Mouse (Mus musculus) small intestine, adult 2 months (tissue): Measurements from ENCODE around the gene Angptl4.

Experiments
- CTCF ChIP-seq: fragments of 200-500 bp; IDR thresholded peaks from 2 replicates; pipeline ENCODE4 v1.5.1; 2012; ENCODE audit warnings: low read depth, mild to moderate bottlenecking, control low read depth, inconsistent platforms, low read length, moderate library complexity, mixed read lengths; ENCODE audit not compliant: insufficient replicate concordance, insufficient read length; ENCODE audit errors: extremely low read depth
- POLR2A ChIP-seq: fragments of 200-500 bp; IDR thresholded peaks from 2 replicates; pipeline ENCODE4 v1.6.1; 2012; ENCODE audit warnings: low read depth, mild to moderate bottlenecking, control low read depth, inconsistent platforms, low read length, moderate library complexity

DNA sequence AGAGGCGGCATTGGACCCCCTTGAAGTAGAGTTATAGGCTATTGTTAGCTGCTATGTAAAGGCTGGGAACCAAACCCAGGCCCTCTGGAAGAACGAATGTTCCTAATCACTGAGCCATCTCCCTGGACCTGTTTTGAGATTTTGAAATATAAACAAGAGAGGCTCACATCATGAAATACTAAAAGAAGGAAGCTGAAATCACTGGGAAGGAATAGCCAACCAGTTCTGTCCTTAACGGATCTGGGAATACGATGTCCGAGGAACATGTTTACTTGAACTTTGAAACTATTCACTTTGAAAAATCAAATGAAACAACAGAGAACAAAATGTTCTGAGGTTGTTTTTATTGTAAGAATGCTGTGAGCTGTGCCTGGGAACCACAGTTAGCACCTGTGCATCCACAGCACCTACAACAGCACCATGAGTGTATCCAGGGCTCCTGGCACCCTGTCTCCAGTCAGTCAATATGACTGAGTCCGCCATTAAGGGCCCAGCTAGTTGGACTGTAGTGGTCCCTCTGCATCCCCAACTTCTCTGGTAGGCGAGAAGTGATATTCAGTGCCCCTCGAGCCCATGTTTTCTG, 7.0 kb downstream of the Angptl4 start:
- no peak for TF ChIP-seq CTCF
- TF ChIP-seq POLR2A: no peak
